Mouse (Mus musculus) cortical plate, adult 2 months (tissue): Measurements from ENCODE around the gene Agpat3.

Source experiments
- CTCF ChIP-seq: fragments of 200-500 bp; IDR thresholded peaks from 2 replicates; pipeline ENCODE4 v1.5.1; 2011; ENCODE audit warnings: mild to moderate bottlenecking, control low read depth, low read length; ENCODE audit not compliant: insufficient read depth; ENCODE audit errors: extremely low read depth
- POLR2A ChIP-seq: fragments of 200-500 bp; IDR thresholded peaks from 2 replicates; pipeline ENCODE4 v1.6.1; 2011; ENCODE audit warnings: mild to moderate bottlenecking, low read length, control low read depth; ENCODE audit not compliant: insufficient read depth; ENCODE audit errors: extremely low read depth

GRCm38 (mm10) chr10:78366851-78367312, 14.6 kb upstream of the Agpat3 start:
- TF ChIP-seq CTCF (no peak), POLR2A (no peak)
